Mouse (Mus musculus): ENCODE results near the gene Olfr67. TPM values are rescaled to one million over a fixed set of nuclear protein-coding genes. Genes with fewer than 3 reads are reported as not detected.
"Not testable (repeated sequence)": the region's sequence is repeated elsewhere in the genome, so short reads cannot be mapped to it uniquely, and the experiment has no call there.

Olfr67 gene
- polyA plus RNA-seq, 1 experiment: not detected

- peaks cover 62% of the 10 kb centered on the region for H3K4me1 ChIP-seq (ENCODE audit: control insufficient read depth)
- H3K36me3 ChIP-seq (ENCODE audit: control insufficient read depth): peaks cover 36% of the 10 kb centered on the region
- TF ChIP-seq GATA1 (IDR thresholded peaks at IDR 0.05; ENCODE audit: low read length) (no peak; the same call in 1 of the 2 replicates), TAL1 (IDR thresholded peaks at IDR 0.05; ENCODE audit: low read length) (no peak)
- H3K27me3 ChIP-seq (ENCODE audit: control insufficient read depth): no peaks in the 10 kb centered on the region
- H3K9me3 ChIP-seq (ENCODE audit: control insufficient read depth, low read length): no peaks in the 10 kb centered on the region
- H3K4me3 ChIP-seq (replicated peaks): peak overlapping the region; percentile 68
These were observed 20.6 kb upstream of the Olfr67 start for GRCm38 (mm10) chr7:103812174-103812573.

- Histone ChIP-seq H3K4me3 (replicated peaks) (peak overlapping the region; percentile 64), H3K36me3 (ENCODE audit: control insufficient read depth) (peaks cover 36% of the 10 kb centered on the region), H3K4me1 (ENCODE audit: control insufficient read depth) (peaks cover 67% of the 10 kb centered on the region), H3K9me3 (ENCODE audit: control insufficient read depth, low read length) (no peaks in the 10 kb centered on the region), H3K27me3 (ENCODE audit: control insufficient read depth) (no peaks in the 10 kb centered on the region)
- TF ChIP-seq GATA1 (IDR thresholded peaks at IDR 0.05; ENCODE audit: low read length) (peak; percentile 42), TAL1 (IDR thresholded peaks at IDR 0.05; ENCODE audit: low read length) (peak; percentile 56)
These were observed 19.7 kb upstream of the Olfr67 start for GRCm38 (mm10) chr7:103811223-103811845.

- Histone ChIP-seq H3K4me1 (ENCODE audit: control insufficient read depth) (peaks cover 64% of the 10 kb centered on the region), H3K4me3 (replicated peaks) (peak overlapping the region; percentile 64), H3K9me3 (ENCODE audit: control insufficient read depth, low read length) (no peaks in the 10 kb centered on the region), H3K27me3 (ENCODE audit: control insufficient read depth) (no peaks in the 10 kb centered on the region), H3K36me3 (ENCODE audit: control insufficient read depth) (peaks cover 36% of the 10 kb centered on the region)
- TF ChIP-seq GATA1 (IDR thresholded peaks at IDR 0.05; ENCODE audit: low read length) (no peak), TAL1 (IDR thresholded peaks at IDR 0.05; ENCODE audit: low read length) (no peak)
These were observed 19.1 kb upstream of the Olfr67 start for GRCm38 (mm10) chr7:103810746-103811145.

GRCm38 (mm10) chr7:103810296-103810695 is 18.7 kb upstream of the Olfr67 start:
- H3K4me3 ChIP-seq (replicated peaks): peak overlapping the region; percentile 64
- no peaks in the 10 kb centered on the region for H3K27me3 ChIP-seq (ENCODE audit: control insufficient read depth)
- no peaks in the 10 kb centered on the region for H3K9me3 ChIP-seq (ENCODE audit: control insufficient read depth, low read length)

GRCm38 (mm10) chr7:103809801-103810155 is 18.2 kb upstream of the Olfr67 start:
- no peaks in the 10 kb centered on the region for H3K9me3 ChIP-seq (ENCODE audit: control insufficient read depth, low read length)
- H3K4me3 ChIP-seq (replicated peaks): peak overlapping the region; percentile 64
- peaks cover 57% of the 10 kb centered on the region for H3K4me1 ChIP-seq (ENCODE audit: control insufficient read depth)
- H3K27me3 ChIP-seq (ENCODE audit: control insufficient read depth): no peaks in the 10 kb centered on the region
- TF ChIP-seq GATA1 (IDR thresholded peaks at IDR 0.05; ENCODE audit: low read length): no peak
- no peak for TF ChIP-seq TAL1 (IDR thresholded peaks at IDR 0.05; ENCODE audit: low read length)
- H3K36me3 ChIP-seq (ENCODE audit: control insufficient read depth): peaks cover 36% of the 10 kb centered on the region

More at GRCm38 (mm10) chr7:103810296-103810695, 18.7 kb upstream of the Olfr67 start:
- Histone ChIP-seq H3K4me1 (ENCODE audit: control insufficient read depth) (peaks cover 61% of the 10 kb centered on the region), H3K36me3 (ENCODE audit: control insufficient read depth) (peaks cover 36% of the 10 kb centered on the region)
- TF ChIP-seq TAL1 (IDR thresholded peaks at IDR 0.05; ENCODE audit: low read length) (peak; percentile 16; the same call in 1 of the 3 replicates), GATA1 (IDR thresholded peaks at IDR 0.05; ENCODE audit: low read length) (no peak)

GRCm38 (mm10) chr7:103808971-103809800 is 17.6 kb upstream of the Olfr67 start:
- H3K9me3 ChIP-seq (ENCODE audit: control insufficient read depth, low read length): no peaks in the 10 kb centered on the region
- peaks cover 52% of the 10 kb centered on the region for H3K4me1 ChIP-seq (ENCODE audit: control insufficient read depth)
- TF ChIP-seq TAL1 (IDR thresholded peaks at IDR 0.05; ENCODE audit: low read length) (peak; percentile 79), GATA1 (IDR thresholded peaks at IDR 0.05; ENCODE audit: low read length) (peak; percentile 82)
- H3K27me3 ChIP-seq (ENCODE audit: control insufficient read depth): no peaks in the 10 kb centered on the region
- H3K4me3 ChIP-seq (replicated peaks): peak overlapping the region; percentile 64
- H3K36me3 ChIP-seq (ENCODE audit: control insufficient read depth): peaks cover 36% of the 10 kb centered on the region

- not testable (repeated sequence) for H3K27me3 ChIP-seq (ENCODE audit: control insufficient read depth); H3K9me3 ChIP-seq (ENCODE audit: control insufficient read depth, low read length); H3K4me3 ChIP-seq (replicated peaks)
- Histone ChIP-seq H3K4me1 (ENCODE audit: control insufficient read depth) (peaks cover 48% of the 10 kb centered on the region), H3K36me3 (ENCODE audit: control insufficient read depth) (peaks cover 30% of the 10 kb centered on the region)
These were observed 16.5 kb upstream of the Olfr67 start for GRCm38 (mm10) chr7:103808120-103808519.

GRCm38 (mm10) chr7:103806856-103807255 is 15.2 kb upstream of the Olfr67 start:
- no peaks in the 10 kb centered on the region for H3K9me3 ChIP-seq (ENCODE audit: control insufficient read depth, low read length)
- H3K4me1 ChIP-seq (ENCODE audit: control insufficient read depth): peaks cover 48% of the 10 kb centered on the region
- peaks cover 23% of the 10 kb centered on the region for H3K36me3 ChIP-seq (ENCODE audit: control insufficient read depth)
- TF ChIP-seq GATA1 (IDR thresholded peaks at IDR 0.05; ENCODE audit: low read length): no peak
- TF ChIP-seq TAL1 (IDR thresholded peaks at IDR 0.05; ENCODE audit: low read length): no peak
- H3K27me3 ChIP-seq (ENCODE audit: control insufficient read depth): no peaks in the 10 kb centered on the region
- no peak overlapping the region for H3K4me3 ChIP-seq (replicated peaks)

- no peaks in the 10 kb centered on the region for H3K9me3 ChIP-seq (ENCODE audit: control insufficient read depth, low read length)
- no peak overlapping the region for H3K4me3 ChIP-seq (replicated peaks)
- H3K36me3 ChIP-seq (ENCODE audit: control insufficient read depth): no peaks in the 10 kb centered on the region; the same call in 1 of the 2 replicates
- H3K4me1 ChIP-seq (ENCODE audit: control insufficient read depth): peaks cover 16% of the 10 kb centered on the region
- H3K27me3 ChIP-seq (ENCODE audit: control insufficient read depth): no peaks in the 10 kb centered on the region; the same call in 1 of the 2 replicates
- no peak for TF ChIP-seq GATA1 (IDR thresholded peaks at IDR 0.05; ENCODE audit: low read length)
- no peak for TF ChIP-seq TAL1 (IDR thresholded peaks at IDR 0.05; ENCODE audit: low read length)
These were observed 1.2 kb upstream of the Olfr67 start for GRCm38 (mm10) chr7:103792669-103793388.

All from erythroblast, embryonic 14.5 days (primary cell).